Mouse (Mus musculus): ENCODE measurements around the gene Sohlh2. TPM values are rescaled to one million over a fixed set of nuclear protein-coding genes. Genes with fewer than 3 reads are reported as not detected.

Sohlh2 gene
- polyA plus RNA-seq (2012; rRNA removed; ENCODE audit: low replicate concordance): 0.11 and 0.20 TPM in 2 replicates

DNA sequence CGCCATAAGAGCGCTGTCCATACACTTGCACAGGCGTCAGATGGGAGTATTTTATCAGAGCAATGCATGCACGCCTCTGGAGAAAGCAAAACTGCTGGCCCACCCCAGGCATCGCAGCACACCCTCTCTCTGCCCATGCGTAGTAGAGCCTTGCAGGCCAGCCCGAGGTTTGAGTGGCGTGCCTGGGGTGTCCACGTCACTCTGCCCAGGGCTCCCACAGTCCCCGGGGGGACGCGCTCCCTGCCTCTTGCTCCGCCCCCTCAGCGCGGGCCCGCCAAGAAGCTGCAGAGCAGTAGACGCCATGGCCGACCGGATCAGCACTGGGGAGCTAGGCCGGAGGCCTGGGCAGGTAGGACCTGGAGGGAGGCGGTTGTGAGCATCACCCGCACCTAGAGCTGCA, at the start of gene Sohlh2:
Sohlh2 (plus strand) TSS at position 263 of the 400 bp plus-strand sequence.

DNA sequence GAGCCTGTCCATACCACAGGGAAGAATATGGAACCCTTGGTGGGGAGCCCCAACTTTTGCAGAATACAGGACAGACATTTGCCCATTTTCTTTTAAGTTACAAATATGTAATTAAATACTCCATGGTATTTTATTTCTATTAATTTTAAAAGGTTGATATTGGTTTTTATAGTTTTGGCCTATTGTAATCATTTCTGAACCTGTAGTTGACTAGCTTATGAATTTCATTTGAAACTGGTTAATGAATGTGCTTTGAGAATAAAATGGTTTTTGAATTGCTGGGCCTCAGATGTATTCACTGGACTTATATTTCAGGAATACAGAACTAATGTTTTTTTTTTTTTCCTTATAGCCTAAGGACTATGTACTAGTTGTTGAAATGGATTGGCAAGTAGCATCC, 44.8 kb upstream of the Sohlh2 start, which contains the start of gene Ccdc169:
Ccdc169 (plus strand) TSS at position 301 of the 400 bp plus-strand sequence.

DNA sequence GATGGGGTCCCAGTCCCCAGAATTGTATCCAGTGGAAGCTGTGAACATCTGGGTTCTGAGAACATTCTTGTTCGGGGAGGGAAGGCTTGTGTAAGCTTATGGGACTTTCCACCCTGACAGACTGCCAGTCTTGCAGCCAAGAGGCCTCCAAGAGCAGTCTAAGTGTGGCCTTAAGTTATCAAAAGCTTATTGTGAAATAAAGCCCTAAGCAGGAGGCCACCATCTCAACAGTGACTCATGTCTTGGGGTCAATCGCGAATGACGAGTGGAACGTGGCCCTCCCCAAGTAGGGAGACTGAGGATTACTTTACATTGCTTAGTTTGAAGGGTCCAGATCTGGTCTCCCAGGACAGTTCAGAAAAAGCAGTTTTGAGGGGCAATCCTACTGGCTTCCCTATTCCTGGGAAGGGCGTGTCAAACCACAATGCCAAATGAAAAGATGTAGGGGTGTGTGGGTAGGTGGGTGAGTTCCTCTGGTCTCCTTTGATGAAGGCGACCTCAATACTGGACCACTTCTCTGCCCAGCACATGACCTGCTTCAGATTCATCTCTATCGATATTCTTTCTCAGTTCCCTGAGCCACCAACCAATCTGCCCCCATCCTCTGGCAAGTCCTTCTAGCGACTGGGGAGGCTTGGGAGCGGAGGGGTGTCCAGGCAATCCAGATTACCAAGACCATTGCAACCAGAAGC, 60.0 kb downstream of the Sohlh2 start, which contains the start of gene Dclk1:
Dclk1 (plus strand) TSS at position 635 of the 692 bp plus-strand sequence.

Other genes starting within 250 kb of the Sohlh2 start
- not detected in 2 replicates for gene Ccna1, start 126.5 kb upstream of the Sohlh2 start, polyA plus RNA-seq (2012; rRNA removed; ENCODE audit: low replicate concordance)
- 13.2 and 13.3 TPM in 2 replicates for gene Spg20, start 69.9 kb upstream of the Sohlh2 start, polyA plus RNA-seq (2012; rRNA removed; ENCODE audit: low replicate concordance)
- 0.07 TPM in 1 of 2 replicates, not detected in the other for gene Ccdc169, start 44.7 kb upstream of the Sohlh2 start, polyA plus RNA-seq (2012; rRNA removed; ENCODE audit: low replicate concordance)
- 5.0 and 5.5 TPM in 2 replicates for gene Dclk1, start 60.3 kb downstream of the Sohlh2 start, polyA plus RNA-seq (2012; rRNA removed; ENCODE audit: low replicate concordance)